Mouse (Mus musculus): ENCODE data around the gene Stk38. TPM values are rescaled to one million over a fixed set of nuclear protein-coding genes. Genes with fewer than 3 reads are reported as not detected.
A peak's percentile ranks its signal among the peaks of the same experiment; 100 is the strongest.

The Stk38 gene
- polyA plus RNA-seq, 1 experiment from 2014 or later, result 136 TPM

DNA sequence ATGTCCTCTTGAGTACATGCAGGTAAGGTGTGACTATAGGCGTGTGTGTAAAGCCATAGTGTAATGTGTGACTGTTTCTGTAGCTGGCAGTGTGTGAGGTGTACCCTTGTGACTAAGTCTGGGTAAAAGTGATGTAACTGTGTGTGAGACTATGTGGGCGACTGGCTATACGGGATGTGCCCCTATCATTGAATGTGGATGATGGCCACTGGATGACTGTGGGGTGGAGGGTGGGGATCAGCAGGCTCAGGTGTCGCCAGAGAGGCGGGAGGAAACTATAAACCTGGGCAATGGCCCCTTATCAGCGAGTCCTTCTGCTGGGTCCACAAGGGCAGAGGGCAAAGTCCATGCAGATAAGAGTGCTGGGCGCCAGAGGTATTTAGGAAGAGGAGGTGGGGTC, 42.1 kb upstream of the Stk38 start:
- Histone ChIP-seq H3K4me2 (ENCODE audit: low read length) (no peak overlapping the region), H3K36me3 (ENCODE audit: control insufficient read depth, insufficient read depth) (peaks cover 6% of the 10 kb centered on the region; the same call in 1 of the 2 replicates), H3K4me1 (replicated peaks; ENCODE audit: control insufficient read depth, insufficient read depth, low read length) (peaks cover 12% of the 10 kb centered on the region; the same call in 1 of the 2 replicates), H3K9ac (replicated peaks; ENCODE audit: low read depth, low read length) (no peak overlapping the region), H3K27ac (ENCODE audit: low read length) (no peak overlapping the region), H3K9me3 (ENCODE audit: control insufficient read depth, low read length) (no peaks in the 10 kb centered on the region), H3K4me3 (replicated peaks; ENCODE audit: low read length) (no peak overlapping the region), H3K27me3 (replicated peaks; ENCODE audit: control insufficient read depth, insufficient read depth, low read length) (no peaks in the 10 kb centered on the region)
- 91% methylated on average over 7 of the region's 7 CpGs for WGBS
- ATAC-seq, result 0 out of 2 replicates have a peak, but pooled peaks have one; percentile 6

DNA sequence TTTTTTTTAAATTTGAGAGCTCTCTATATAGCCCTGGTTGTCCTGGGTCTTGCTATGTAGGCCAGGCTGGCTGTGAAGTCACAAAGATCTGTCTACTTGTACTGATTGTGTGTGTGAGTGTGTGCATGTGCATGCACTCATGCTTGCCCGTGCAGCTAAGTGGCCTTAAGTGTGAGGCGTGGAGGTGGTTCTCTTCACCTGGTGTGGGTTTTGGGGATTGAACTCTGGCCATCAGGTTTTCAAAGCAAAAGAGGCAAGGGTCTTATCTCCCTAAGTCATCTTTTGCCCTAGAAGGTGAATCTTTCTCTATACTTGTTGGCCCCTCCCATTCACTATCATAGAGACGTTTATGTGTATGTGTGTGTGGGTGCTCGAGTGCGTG, 41.7 kb upstream of the Stk38 start:
- Histone ChIP-seq H3K27ac (ENCODE audit: low read length) (no peak overlapping the region), H3K4me1 (replicated peaks; ENCODE audit: control insufficient read depth, insufficient read depth, low read length) (peaks cover 12% of the 10 kb centered on the region; the same call in 1 of the 2 replicates), H3K9me3 (ENCODE audit: control insufficient read depth, low read length) (no peaks in the 10 kb centered on the region), H3K36me3 (ENCODE audit: control insufficient read depth, insufficient read depth) (peaks cover 10% of the 10 kb centered on the region; the same call in 1 of the 2 replicates), H3K27me3 (replicated peaks; ENCODE audit: control insufficient read depth, insufficient read depth, low read length) (no peaks in the 10 kb centered on the region), H3K4me3 (replicated peaks; ENCODE audit: low read length) (no peak overlapping the region), H3K4me2 (ENCODE audit: low read length) (no peak overlapping the region), H3K9ac (replicated peaks; ENCODE audit: low read depth, low read length) (no peak overlapping the region)
- 82% methylated on average over 5 of the region's 5 CpGs for WGBS
- no peak for ATAC-seq

DNA sequence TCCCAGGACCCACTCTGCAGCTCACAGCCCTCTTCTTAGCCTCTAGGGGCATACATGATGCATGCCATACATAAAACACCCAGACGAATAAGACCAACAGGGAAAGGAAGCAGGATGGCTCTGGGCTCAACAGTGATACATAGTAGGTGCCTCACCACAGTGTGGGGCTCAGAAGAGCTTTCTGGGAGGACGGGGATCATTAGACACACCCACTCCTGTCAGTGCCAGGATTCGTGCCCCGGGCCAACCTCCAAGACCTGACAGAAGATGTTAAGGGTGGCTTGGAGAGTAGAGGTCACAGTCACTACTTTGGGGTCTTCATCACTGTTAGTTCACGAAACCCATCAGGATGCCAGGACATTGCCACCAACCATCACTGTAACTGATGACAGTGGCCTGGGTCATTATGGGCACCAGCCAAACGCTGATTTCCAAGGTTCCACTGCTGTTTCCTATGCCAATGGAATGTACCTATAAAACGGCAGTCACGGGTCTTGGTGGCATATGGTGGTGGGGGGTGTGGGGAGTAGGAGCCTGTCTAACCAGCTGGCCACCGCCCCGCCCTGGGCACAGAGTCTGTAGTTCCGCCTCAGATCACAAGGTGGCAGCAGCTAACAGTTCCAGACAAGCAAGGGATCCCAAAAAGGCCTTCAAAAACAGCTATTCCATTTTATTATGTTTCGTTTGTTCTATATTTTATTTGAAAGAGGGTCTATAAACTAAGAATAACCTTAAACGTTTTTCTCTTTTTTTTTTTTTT, 41.1 kb upstream of the Stk38 start:
- peak; percentile 49 for ATAC-seq
- H3K9me3 ChIP-seq (ENCODE audit: control insufficient read depth, low read length), result no peaks in the 10 kb centered on the region
- no peak overlapping the region for H3K4me2 ChIP-seq (ENCODE audit: low read length)
- H3K9ac ChIP-seq (replicated peaks; ENCODE audit: low read depth, low read length), result no peak overlapping the region
- no peaks in the 10 kb centered on the region for H3K27me3 ChIP-seq (replicated peaks; ENCODE audit: control insufficient read depth, insufficient read depth, low read length)
- no peak overlapping the region for H3K4me3 ChIP-seq (replicated peaks; ENCODE audit: low read length)
- peaks cover 12% of the 10 kb centered on the region; the same call in 1 of the 2 replicates for H3K4me1 ChIP-seq (replicated peaks; ENCODE audit: control insufficient read depth, insufficient read depth, low read length)
- WGBS, result 18% methylated on average over 13 of the region's 13 CpGs
- peaks cover 13% of the 10 kb centered on the region; the same call in 1 of the 2 replicates for H3K36me3 ChIP-seq (ENCODE audit: control insufficient read depth, insufficient read depth)
- peak overlapping the region; percentile 16; the same call in 1 of the 2 replicates for H3K27ac ChIP-seq (ENCODE audit: low read length)

DNA sequence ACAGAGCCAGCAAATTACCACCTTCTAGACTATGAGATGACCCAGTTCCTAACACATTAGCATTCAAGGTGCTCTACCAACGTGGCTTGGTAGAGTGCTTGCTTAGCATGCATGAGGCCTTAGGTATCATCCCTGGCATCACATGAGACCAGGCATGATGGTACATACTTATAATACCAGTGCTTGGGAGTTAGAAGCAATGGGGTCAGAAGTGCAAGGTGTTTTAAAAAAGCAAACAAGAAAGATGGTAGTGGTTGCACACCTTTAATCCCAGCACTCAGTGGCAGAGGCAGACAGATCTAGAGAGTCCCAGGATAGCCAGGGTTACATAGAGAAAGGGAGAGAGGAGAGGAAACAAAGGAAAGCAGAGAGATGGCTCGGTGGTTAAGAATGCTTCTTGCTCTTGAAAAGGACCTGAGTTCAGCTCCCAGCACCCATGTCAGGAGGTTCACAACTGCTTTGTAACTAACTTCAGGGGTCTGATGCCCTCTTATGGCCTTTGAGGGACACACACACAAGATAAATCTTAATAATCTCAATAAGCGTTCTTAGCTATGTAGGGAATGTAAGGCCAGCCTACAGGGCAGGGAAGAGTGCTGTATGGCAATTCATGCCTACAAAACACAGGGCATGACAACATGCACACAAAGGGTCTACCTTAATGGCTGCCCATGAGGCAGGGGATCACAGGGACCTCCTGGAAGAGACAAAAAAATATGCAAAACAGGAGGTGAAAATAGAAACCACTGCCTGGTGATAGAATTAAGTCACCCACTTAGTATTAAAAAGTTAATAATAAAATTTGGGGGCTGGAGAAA, 40.1 kb upstream of the Stk38 start:
- H3K27me3 ChIP-seq (replicated peaks; ENCODE audit: control insufficient read depth, insufficient read depth, low read length), result no peaks in the 10 kb centered on the region
- no peak for ATAC-seq
- no peak overlapping the region for H3K9ac ChIP-seq (replicated peaks; ENCODE audit: low read depth, low read length)
- H3K9me3 ChIP-seq (ENCODE audit: control insufficient read depth, low read length), result no peaks in the 10 kb centered on the region
- no peak overlapping the region for H3K27ac ChIP-seq (ENCODE audit: low read length)
- peaks cover 12% of the 10 kb centered on the region; the same call in 1 of the 2 replicates for H3K4me1 ChIP-seq (replicated peaks; ENCODE audit: control insufficient read depth, insufficient read depth, low read length)
- no peak overlapping the region for H3K4me2 ChIP-seq (ENCODE audit: low read length)
- 59% methylated on average over 3 of the region's 3 CpGs for WGBS
- peaks cover 21% of the 10 kb centered on the region for H3K36me3 ChIP-seq (ENCODE audit: control insufficient read depth, insufficient read depth)
- H3K4me3 ChIP-seq (replicated peaks; ENCODE audit: low read length), result no peak overlapping the region

DNA sequence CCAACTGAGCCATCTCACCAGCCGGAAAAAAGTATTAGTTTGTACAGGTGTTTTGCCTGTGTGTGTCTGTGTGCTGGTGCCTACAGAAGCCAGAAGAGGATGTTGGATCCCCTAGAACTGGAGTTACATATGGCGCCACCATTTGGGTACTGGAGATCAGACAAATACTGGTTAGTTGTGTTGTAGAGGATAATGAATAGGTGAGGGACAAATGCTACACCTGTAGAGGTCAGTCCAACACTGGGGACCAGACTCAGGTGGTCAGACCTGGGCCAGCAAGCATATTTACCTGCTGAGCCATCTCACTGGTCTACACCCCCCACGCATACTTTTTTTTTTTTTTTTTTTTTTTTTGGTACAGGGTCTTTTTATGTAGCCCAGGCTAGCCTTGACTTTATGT, 39.1 kb upstream of the Stk38 start:
- Histone ChIP-seq H3K4me2 (ENCODE audit: low read length) (no peak overlapping the region), H3K27ac (ENCODE audit: low read length) (no peak overlapping the region), H3K4me3 (replicated peaks; ENCODE audit: low read length) (no peak overlapping the region), H3K36me3 (ENCODE audit: control insufficient read depth, insufficient read depth) (peaks cover 25% of the 10 kb centered on the region), H3K9me3 (ENCODE audit: control insufficient read depth, low read length) (no peaks in the 10 kb centered on the region), H3K4me1 (replicated peaks; ENCODE audit: control insufficient read depth, insufficient read depth, low read length) (peaks cover 12% of the 10 kb centered on the region; the same call in 1 of the 2 replicates), H3K9ac (replicated peaks; ENCODE audit: low read depth, low read length) (no peak overlapping the region), H3K27me3 (replicated peaks; ENCODE audit: control insufficient read depth, insufficient read depth, low read length) (no peaks in the 10 kb centered on the region)
- 89% methylated on average over 3 of the region's 3 CpGs for WGBS
- no peak for ATAC-seq

DNA sequence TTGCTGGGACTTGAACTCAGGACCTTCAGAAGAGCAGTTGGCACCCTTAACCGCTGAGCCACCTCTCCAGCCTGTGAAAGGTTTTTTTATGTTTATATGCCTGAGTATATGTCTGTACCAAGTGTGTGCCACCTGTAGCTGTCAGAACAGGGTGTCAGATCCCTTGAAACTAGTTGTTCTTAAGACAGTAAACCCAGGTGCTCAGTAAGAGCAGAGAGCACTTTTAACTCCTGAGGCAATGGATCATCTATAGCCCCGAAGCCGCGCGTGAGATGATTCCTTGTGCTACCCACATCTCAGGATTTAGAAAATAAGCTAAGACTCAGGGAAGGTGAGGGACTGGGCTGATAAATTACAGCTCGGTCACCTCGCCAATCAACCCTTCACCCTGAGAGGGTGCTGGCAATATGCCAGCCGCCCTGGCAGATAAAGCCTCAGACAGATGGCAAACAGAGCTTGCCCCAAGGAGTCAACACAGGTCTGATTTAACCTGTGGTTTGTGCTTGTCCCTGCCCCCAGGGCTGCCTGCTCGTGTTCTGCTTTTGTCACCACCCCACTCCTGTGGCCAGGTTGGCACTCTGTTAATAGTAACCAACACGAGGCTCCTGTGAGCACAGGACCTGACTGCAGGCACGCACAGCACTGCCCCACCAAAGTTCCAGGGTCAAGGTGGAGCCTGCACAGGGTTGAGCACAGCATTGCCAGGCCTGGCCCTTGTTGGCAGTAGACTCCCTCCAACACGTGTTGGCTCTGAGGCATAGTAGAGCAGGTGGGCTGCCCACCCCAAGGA, 38.1 kb upstream of the Stk38 start:
- Histone ChIP-seq H3K9ac (replicated peaks; ENCODE audit: low read depth, low read length) (no peak overlapping the region), H3K27me3 (replicated peaks; ENCODE audit: control insufficient read depth, insufficient read depth, low read length) (no peaks in the 10 kb centered on the region), H3K36me3 (ENCODE audit: control insufficient read depth, insufficient read depth) (peaks cover 27% of the 10 kb centered on the region), H3K4me1 (replicated peaks; ENCODE audit: control insufficient read depth, insufficient read depth, low read length) (peaks cover 12% of the 10 kb centered on the region; the same call in 1 of the 2 replicates), H3K27ac (ENCODE audit: low read length) (0 out of 2 replicates have a peak overlapping the region, but pooled peaks have one; percentile 37), H3K4me2 (ENCODE audit: low read length) (no peak overlapping the region), H3K9me3 (ENCODE audit: control insufficient read depth, low read length) (no peaks in the 10 kb centered on the region), H3K4me3 (replicated peaks; ENCODE audit: low read length) (no peak overlapping the region)
- peak; percentile 21 for ATAC-seq
- WGBS, result 57% methylated on average over 12 of the region's 12 CpGs

DNA sequence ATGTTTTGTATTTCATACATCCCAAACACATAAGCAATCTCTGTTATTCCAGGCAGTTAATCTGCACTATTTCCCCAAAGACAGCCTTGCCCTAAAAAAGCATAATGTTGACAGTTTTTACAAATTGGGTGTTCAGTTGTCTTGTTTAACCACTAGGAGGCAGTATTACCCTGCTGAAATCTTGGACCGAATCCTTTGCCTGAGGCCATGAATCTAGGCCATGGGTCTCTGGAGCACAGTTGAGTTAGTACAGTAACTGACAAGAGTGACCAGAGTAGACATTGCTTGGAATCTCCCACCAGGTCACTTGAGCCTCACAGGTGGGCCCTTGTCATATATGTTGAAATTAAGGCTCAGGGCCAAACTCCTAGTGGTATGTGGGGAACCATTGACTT, 37.1 kb upstream of the Stk38 start:
- Histone ChIP-seq H3K9me3 (ENCODE audit: control insufficient read depth, low read length) (no peaks in the 10 kb centered on the region), H3K4me2 (ENCODE audit: low read length) (no peak overlapping the region), H3K9ac (replicated peaks; ENCODE audit: low read depth, low read length) (no peak overlapping the region), H3K4me1 (replicated peaks; ENCODE audit: control insufficient read depth, insufficient read depth, low read length) (peaks cover 14% of the 10 kb centered on the region; the same call in 1 of the 2 replicates), H3K4me3 (replicated peaks; ENCODE audit: low read length) (no peak overlapping the region), H3K36me3 (ENCODE audit: control insufficient read depth, insufficient read depth) (peaks cover 36% of the 10 kb centered on the region), H3K27ac (ENCODE audit: low read length) (no peak overlapping the region), H3K27me3 (replicated peaks; ENCODE audit: control insufficient read depth, insufficient read depth, low read length) (no peaks in the 10 kb centered on the region)
- no peak for ATAC-seq
- 62% methylated on average over 1 of the region's 1 CpGs for WGBS

DNA sequence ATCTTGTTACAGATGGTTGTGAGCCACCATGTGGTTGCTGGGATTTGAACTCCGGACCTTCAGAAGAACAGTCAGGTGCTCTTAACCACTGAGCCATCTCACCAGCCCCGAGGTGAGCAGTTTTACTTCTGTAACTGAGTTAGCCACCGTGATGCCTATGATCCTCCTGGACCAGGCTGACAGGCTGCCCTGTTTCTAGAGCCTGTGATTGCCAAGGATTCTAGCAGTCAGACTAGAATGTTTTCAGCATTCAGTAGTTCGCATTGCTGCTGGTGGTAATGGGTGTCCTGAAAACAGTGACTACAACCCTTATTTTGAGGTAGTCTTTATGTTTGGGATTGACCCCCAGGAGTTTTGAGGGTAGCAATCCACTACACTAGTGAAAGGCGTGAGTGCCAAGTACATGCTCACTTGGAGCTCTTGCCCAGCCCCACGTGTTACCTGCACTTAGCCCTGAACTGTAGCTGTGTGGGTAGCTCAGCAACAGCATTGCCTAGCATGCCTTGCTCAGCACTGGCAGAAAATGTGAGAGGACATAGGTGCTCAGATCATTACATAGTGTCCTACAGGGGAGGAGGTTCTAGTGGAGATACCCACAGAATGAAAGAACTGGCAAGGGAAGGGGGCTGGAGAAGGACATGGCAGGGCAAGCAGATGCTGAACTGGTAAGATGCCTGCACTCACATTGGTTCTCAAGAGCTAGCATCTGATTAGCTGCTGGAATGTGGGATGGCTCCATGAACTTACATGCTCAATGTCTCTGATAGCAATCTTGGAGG, 36.5 kb upstream of the Stk38 start:
- Histone ChIP-seq H3K27ac (ENCODE audit: low read length) (no peak overlapping the region), H3K27me3 (replicated peaks; ENCODE audit: control insufficient read depth, insufficient read depth, low read length) (no peaks in the 10 kb centered on the region), H3K9ac (replicated peaks; ENCODE audit: low read depth, low read length) (no peak overlapping the region), H3K4me2 (ENCODE audit: low read length) (no peak overlapping the region), H3K4me1 (replicated peaks; ENCODE audit: control insufficient read depth, insufficient read depth, low read length) (peaks cover 14% of the 10 kb centered on the region), H3K4me3 (replicated peaks; ENCODE audit: low read length) (no peak overlapping the region), H3K9me3 (ENCODE audit: control insufficient read depth, low read length) (no peaks in the 10 kb centered on the region), H3K36me3 (ENCODE audit: control insufficient read depth, insufficient read depth) (peaks cover 42% of the 10 kb centered on the region)
- 82% methylated on average over 6 of the region's 6 CpGs for WGBS
- ATAC-seq, result no peak
